Mouse (Mus musculus) Patski (cell line): ENCODE results near the gene Sh3pxd2a. TPM values are rescaled to one million over a fixed set of nuclear protein-coding genes. Genes with fewer than 3 reads are reported as not detected.

Source experiments
- ATAC-seq: fragments of 100-300 bp; one replicate; pipeline ENCODE4 v1.8.0; 2021
- CTCF ChIA-PET: fragments of 350-600 bp; sonication (Branson Sonifier 250); formaldehyde crosslinking; loops from one replicate; lab custom pipeline; 2022; ENCODE audit warnings: inconsistent platforms; lab: Charles Lee
- POLR2A ChIA-PET: fragments of 350-600 bp; sonication (Branson Sonifier 250); formaldehyde crosslinking; loops from one replicate; lab custom pipeline; 2022; ENCODE audit warnings: antibody characterized with exemption, inconsistent platforms; lab: Charles Lee
- DNase-seq: peaks from one replicate; pipeline ENCODE4 v3.0.0-alpha.2; 2011; ENCODE audit warnings: low read depth, low spot score
- H3K27me3 ChIP-seq: fragments of 371-371 bp; one replicate; pipeline ENCODE4 v1.5.1; 2021
- CTCF ChIP-seq: fragments of 100-300 bp; IDR thresholded peaks from one replicate; pipeline ENCODE4 v1.5.1; 2021
- in situ Hi-C: fragments of 300-500 bp; cut with MboI; formaldehyde crosslinking; loops from 3 replicates; pipeline ENCODE4 v1.11.1; 2018; ENCODE audit warnings: low pct_unique_long_range_greater_than_20kb, mixed read lengths
- polyA plus RNA-seq: library from polyadenylated mRNA; unstranded; gene quantifications from one replicate; pipeline ENCODE4 v1.2.3, GENCODE M21; 2021

Sh3pxd2a gene
- polyA plus RNA-seq, 1 experiment from 2014 or later, result 37.3 TPM

DNA sequence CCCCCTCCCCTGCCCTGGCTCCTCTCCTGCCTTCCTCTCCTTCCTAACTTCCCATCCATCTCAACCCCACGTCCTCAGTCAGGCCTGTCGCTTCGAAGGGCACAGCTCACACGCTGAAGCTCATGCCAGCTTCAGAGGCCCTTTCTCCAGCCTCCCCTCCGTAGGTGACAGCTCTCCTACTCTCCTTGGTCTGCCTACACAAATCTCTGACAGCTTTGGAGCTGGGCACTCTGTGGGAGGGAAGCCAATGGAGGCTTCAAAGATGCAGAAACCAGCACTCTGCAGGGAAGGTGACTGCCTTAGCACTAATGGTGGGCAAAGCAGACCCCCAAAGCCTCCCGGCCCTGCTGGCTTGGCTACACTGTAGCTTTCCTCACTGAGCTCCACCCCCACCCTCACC, 128.9 kb downstream of the Sh3pxd2a start:
- ChIA-PET CTCF (interaction anchor here (1.0 to 1.2 kb wide), 3 partner anchors 11 to 66 kb away, joined by 3 to 6 read pairs (median 3); no protein-coding TSS in a partner anchor), POLR2A (interaction anchor here (0.8 kb wide), 1 partner anchor 248 kb away, joined by 8 read pairs; no protein-coding TSS in a partner anchor)
- no peak for TF ChIP-seq CTCF
- H3K27me3 ChIP-seq, result no peaks in the 10 kb centered on the region
- DNase-seq (no peak), ATAC-seq (no peak)
- in situ Hi-C loops, result no loop called here

DNA sequence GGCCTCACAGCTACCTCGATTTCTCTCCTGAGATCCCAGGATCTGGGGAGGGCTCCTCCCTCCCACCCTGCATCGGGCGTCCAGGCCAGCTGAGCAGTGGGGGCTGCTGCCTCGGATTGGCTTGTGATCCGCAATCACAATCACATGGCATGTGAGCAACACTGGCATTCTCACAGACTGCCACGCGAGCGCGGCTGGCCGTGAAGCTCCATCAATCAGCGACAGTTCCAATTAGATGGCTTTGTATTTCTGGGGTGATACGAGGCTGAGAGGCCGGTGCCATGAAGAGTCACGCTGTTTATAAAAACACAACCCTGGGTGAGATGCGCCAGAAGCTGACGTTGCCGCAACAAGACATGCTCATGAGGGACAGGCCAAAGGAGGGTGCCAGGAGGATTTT, 129.5 kb downstream of the Sh3pxd2a start:
- ATAC-seq, result no peak

GRCm38 (mm10) chr19:47330743-47331227, 133.4 kb downstream of the Sh3pxd2a start:
- ChIA-PET POLR2A (no interaction called here), CTCF (interaction anchor here (0.9 kb wide), 1 partner anchor 60 kb away, joined by 3 read pairs; no protein-coding TSS in a partner anchor)
- H3K27me3 ChIP-seq, result no peaks in the 10 kb centered on the region
- in situ Hi-C loops, result loop anchor here (5.0 kb wide), 2 partner anchors 58 to 153 kb away; partner anchors contain the start of gene Neurl1a
- ATAC-seq, result peak; percentile 57
- TF ChIP-seq CTCF, result no peak
- DNase-seq, result no peak

More for the DNA sequence above, 129.5 kb downstream of the Sh3pxd2a start:
- TF ChIP-seq CTCF, result no peak
- CTCF ChIA-PET, result interaction anchor here (1.2 kb wide), 1 partner anchor 65 kb away, joined by 6 read pairs; no protein-coding TSS in a partner anchor
- in situ Hi-C loops, result loop anchor here (5.0 kb wide), 2 partner anchors 62 to 157 kb away; partner anchors contain the start of gene Neurl1a
- no peaks in the 10 kb centered on the region for H3K27me3 ChIP-seq
- POLR2A ChIA-PET, result no interaction called here
- DNase-seq, result no peak

- ChIA-PET POLR2A (interaction anchor here (0.6 kb wide), 1 partner anchor 59 kb away, joined by 3 read pairs; no protein-coding TSS in a partner anchor), CTCF (interaction anchor here (0.8 kb wide), 1 partner anchor 16 kb away, joined by 6 read pairs; no protein-coding TSS in a partner anchor)
- H3K27me3 ChIP-seq, result no peaks in the 10 kb centered on the region
- in situ Hi-C loops, result no loop called here
- DNase-seq (no peak), ATAC-seq (no peak)
- no peak for TF ChIP-seq CTCF
These were observed 135.1 kb downstream of the Sh3pxd2a start for GRCm38 (mm10) chr19:47329102-47329501.

DNA sequence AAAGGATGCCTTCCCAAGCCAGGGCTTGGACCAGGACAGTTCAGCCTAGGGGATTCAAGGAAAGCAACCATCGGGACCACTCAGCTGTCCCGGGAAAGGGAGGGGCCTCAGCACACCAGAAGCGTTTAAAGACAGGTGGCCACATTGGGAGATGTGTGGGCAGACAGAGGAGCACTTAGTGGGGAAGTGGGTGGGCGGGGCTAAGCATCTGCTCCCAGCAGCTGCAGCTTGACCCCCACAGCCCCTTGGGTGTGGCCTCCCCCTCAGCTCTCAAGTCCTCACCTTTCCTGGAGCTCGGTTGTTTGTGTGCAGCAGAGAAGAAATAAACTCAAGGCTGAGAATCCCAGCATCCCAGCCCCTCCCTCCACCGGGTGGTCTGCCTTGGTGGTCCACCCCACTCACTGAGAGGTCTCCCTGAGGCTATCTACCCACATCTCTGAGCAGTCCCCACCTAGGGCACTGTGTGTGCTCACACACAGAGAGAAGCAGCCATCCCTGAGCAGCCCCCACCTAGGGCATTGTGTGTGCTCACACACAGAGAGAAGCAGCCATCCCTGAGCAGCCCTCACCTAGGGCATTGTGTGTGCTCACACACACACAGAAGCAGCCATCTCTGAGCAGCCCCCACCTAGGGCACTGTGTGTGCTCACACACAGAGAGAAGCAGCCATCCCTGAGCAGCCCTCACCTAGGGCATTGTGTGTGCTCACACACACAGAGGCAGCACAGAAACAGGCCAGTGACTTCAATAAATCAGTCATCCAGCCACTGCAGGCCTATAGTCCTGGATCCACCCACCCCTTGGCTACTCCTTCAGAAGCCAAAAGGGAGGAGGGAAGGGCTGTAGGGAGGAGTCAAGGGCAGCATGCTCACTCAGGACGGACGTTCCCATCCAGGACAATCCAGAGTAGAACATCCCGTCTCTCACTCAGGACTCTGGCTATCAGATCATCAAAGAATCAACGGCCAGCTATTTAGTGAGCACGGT, 136.0 kb downstream of the Sh3pxd2a start:
- DNase-seq (no peak), ATAC-seq (peak; percentile 29)
- ChIA-PET POLR2A (interaction anchor here (0.6 to 1.1 kb wide), 2 partner anchors 12 to 58 kb away, joined by 3 read pairs; no protein-coding TSS in a partner anchor), CTCF (interaction anchor here (0.8 to 2.0 kb wide), 3 partner anchors 10 to 79 kb away, joined by 4 to 7 read pairs (median 6); no protein-coding TSS in a partner anchor)
- no peaks in the 10 kb centered on the region for H3K27me3 ChIP-seq
- no peak for TF ChIP-seq CTCF
- in situ Hi-C loops, result no loop called here

GRCm38 (mm10) chr19:47325881-47326280, 138.3 kb downstream of the Sh3pxd2a start:
- in situ Hi-C loops, result no loop called here
- CTCF ChIA-PET, result interaction anchor here (0.7 to 1.8 kb wide), 10 partner anchors 9 to 57 kb away, joined by 3 to 9 read pairs (median 3); no protein-coding TSS in a partner anchor
- DNase-seq (no peak), ATAC-seq (no peak)
- TF ChIP-seq CTCF, result no peak
- POLR2A ChIA-PET, result interaction anchor here (1.1 kb wide), 1 partner anchor 56 kb away, joined by 3 read pairs; no protein-coding TSS in a partner anchor
- H3K27me3 ChIP-seq, result no peaks in the 10 kb centered on the region

DNA sequence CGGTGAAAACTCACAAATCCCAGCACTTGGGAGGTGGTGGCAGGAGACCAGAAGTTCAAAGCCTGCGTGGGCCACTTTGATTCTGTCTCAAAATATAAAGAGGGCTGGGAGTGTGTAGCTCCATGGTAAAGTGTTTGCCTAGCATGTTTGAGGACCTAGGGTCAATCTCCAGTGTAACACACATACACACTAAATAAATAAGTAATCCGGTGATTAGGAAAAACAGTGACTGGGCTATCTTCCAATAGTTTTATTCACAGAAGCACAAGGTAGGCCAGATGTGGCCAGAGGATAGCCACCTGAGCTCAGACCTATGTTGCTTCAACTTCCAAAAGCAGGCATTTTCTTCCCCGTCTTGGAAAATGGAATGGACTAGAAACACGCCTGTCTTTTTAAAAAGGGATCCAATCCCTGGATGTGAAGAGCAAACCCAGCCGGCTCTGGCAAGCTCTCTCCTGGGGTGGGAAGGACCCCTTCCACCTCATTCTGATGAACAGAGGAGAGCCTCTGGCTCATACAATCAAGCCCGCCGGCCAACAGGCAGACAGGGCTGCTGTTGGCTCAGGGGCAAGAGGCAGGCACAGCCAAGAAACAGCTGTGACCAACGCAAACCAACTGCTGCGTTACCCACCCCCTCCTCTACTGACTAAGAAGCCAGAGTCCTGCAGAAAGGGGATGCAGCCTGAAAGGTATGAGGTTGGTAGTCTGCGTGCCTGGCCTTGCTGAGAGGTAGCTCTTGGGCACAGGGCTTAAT, 140.9 kb downstream of the Sh3pxd2a start:
- DNase-seq, result no peak

GRCm38 (mm10) chr19:47320331-47320668, 143.9 kb downstream of the Sh3pxd2a start:
- ChIA-PET CTCF (no interaction called here), POLR2A (no interaction called here)
- in situ Hi-C loops, result no loop called here
- DNase-seq (no peak), ATAC-seq (no peak)
- H3K27me3 ChIP-seq, result no peaks in the 10 kb centered on the region
- no peak for TF ChIP-seq CTCF

More for the DNA sequence above, 140.9 kb downstream of the Sh3pxd2a start:
- ChIA-PET POLR2A (interaction anchor here (0.7 kb wide), 1 partner anchor 591 kb away, joined by 5 read pairs; no protein-coding TSS in a partner anchor), CTCF (interaction anchor here (1.7 kb wide), 2 partner anchors 12 to 14 kb away, joined by 3 to 4 read pairs; no protein-coding TSS in a partner anchor)
- ATAC-seq, result no peak
- in situ Hi-C loops, result no loop called here
- no peaks in the 10 kb centered on the region for H3K27me3 ChIP-seq
- no peak for TF ChIP-seq CTCF

DNA sequence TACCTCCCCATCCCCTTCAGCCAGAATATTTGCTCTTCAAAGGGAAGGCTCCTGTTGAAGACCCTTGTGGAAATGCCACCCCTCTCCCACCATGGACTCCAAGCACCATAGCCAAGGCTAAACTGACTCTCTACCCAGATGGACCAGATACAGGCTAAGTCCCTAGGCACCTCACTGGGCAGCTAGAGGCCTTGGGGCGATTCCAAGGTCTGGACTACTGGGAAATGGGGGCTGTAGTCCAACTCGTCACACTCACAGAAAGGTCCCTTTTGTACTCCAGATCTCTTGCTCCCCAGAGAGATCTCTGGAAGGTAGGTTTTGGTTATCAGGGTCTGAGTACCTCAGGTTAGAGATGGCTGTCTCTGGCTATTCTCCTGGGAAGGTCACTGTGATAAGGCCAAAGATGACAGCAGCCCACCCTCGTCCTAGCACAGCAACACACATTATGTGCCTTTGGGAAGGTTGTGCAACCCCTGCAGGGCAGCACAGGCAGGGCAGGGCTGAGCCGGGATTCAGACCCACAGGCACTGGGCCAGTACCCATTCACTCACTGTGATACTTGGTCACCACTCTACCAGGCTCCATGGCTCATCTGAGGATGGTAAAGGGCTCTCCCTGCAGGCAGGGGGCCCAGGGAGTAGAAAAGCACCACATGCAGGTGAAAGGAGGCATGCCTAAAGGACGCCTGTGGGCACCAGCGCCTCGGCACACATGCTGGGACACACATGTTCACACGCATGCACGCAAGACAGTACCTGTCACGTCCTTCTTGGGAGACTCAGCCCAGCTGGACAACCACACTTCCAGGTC, 144.5 kb downstream of the Sh3pxd2a start:
- no peaks in the 10 kb centered on the region for H3K27me3 ChIP-seq
- DNase-seq, result no peak
- TF ChIP-seq CTCF, result no peak
- in situ Hi-C loops, result no loop called here
- ChIA-PET POLR2A (no interaction called here), CTCF (interaction anchor here (1.7 kb wide), 1 partner anchor 51 kb away, joined by 4 read pairs; no protein-coding TSS in a partner anchor)
- no peak for ATAC-seq
